Mouse (Mus musculus): ENCODE results near the gene Dcdc2a. TPM values are rescaled to one million over a fixed set of nuclear protein-coding genes. Genes with fewer than 3 reads are reported as not detected.
A peak's percentile ranks its signal among the peaks of the same experiment; 100 is the strongest.

Gene Dcdc2a
- 0.69 and 1.7 TPM in 2 replicates for polyA plus RNA-seq (2014; fragmentation: Nextera tagmentation; extraction: Ambion mirVana)

- Histone ChIP-seq H3K4me2 (ENCODE audit: low read depth, low read length) (peak within 1 kb of the TSS; percentile 93), H3K9me3 (ENCODE audit: control insufficient read depth, low read length) (peaks cover 11% of the 10 kb centered on the region), H3K4me3 (ENCODE audit: low read depth, low read length) (peak within 1 kb of the TSS; percentile 49), H3K4me1 (ENCODE audit: control insufficient read depth, insufficient read depth, low read length) (0 out of 2 replicates have a peak, but pooled peaks cover 7% of the 10 kb centered on the region), H3K9ac (ENCODE audit: low read depth, low read length) (peak within 1 kb of the TSS; percentile 56), H3K36me3 (ENCODE audit: control insufficient read depth, insufficient read depth, low read length) (no peaks in the 10 kb centered on the region), H3K27ac (replicated peaks; ENCODE audit: low read depth, low read length) (no peak within 1 kb of the TSS), H3K27me3 (replicated peaks; ENCODE audit: control insufficient read depth, insufficient read depth, low read length) (peaks cover 41% of the 10 kb centered on the region)
- peak; percentile 38 for DNase-seq (ENCODE audit: low spot score)
- ATAC-seq (ENCODE audit: low read depth) = peak; percentile 74
- WGBS = 7% methylated on average over 39 of the region's 63 CpGs
Measured at GRCm38 (mm10) chr13:25055873-25056667, at the start of gene Dcdc2a. TSS of gene Dcdc2a (plus strand) at chr13:25056004.

DNA sequence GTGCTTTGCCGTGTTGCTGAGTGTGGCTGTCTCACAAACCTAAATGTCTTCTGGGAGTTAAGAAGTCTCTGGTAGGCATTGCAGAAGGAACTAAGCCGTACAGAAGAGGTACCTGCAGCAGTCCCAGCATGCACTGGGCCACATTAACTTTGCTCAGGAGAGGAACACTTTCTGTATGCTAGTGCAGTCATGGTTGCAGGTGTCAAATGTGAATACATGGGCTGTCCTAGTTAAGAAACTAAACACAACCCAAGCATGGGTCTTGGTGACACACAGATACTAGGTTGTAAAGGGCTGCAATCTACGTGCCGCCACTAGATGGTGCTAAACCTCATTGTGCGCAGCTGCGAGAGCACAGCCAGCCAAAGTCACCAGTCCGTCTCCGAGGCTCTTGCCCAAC lies 48.7 kb upstream of the Dcdc2a start:
- Histone ChIP-seq H3K4me2 (ENCODE audit: low read depth, low read length) (no peak overlapping the region), H3K27ac (replicated peaks; ENCODE audit: low read depth, low read length) (no peak overlapping the region), H3K27me3 (replicated peaks; ENCODE audit: control insufficient read depth, insufficient read depth, low read length) (no peaks in the 10 kb centered on the region), H3K9ac (ENCODE audit: low read depth, low read length) (no peak overlapping the region), H3K4me3 (ENCODE audit: low read depth, low read length) (no peak overlapping the region), H3K4me1 (ENCODE audit: control insufficient read depth, insufficient read depth, low read length) (no peaks in the 10 kb centered on the region), H3K36me3 (ENCODE audit: control insufficient read depth, insufficient read depth, low read length) (peaks cover 22% of the 10 kb centered on the region), H3K9me3 (ENCODE audit: control insufficient read depth, low read length) (no peaks in the 10 kb centered on the region)
- 87% methylated on average over 6 of the region's 8 CpGs for WGBS
- no peak for DNase-seq (ENCODE audit: low spot score)
- no peak for ATAC-seq (ENCODE audit: low read depth)

GRCm38 (mm10) chr13:25018316-25018715 lies 37.5 kb upstream of the Dcdc2a start:
- no peak overlapping the region; the same call in 1 of the 2 replicates for H3K9ac ChIP-seq (ENCODE audit: low read depth, low read length)
- no peak overlapping the region for H3K4me2 ChIP-seq (ENCODE audit: low read depth, low read length)
- H3K27ac ChIP-seq (replicated peaks; ENCODE audit: low read depth, low read length) = no peak overlapping the region
- no peaks in the 10 kb centered on the region for H3K9me3 ChIP-seq (ENCODE audit: control insufficient read depth, low read length)
- DNase-seq (ENCODE audit: low spot score) = no peak
- H3K27me3 ChIP-seq (replicated peaks; ENCODE audit: control insufficient read depth, insufficient read depth, low read length) = no peaks in the 10 kb centered on the region
- peaks cover 13% of the 10 kb centered on the region for H3K36me3 ChIP-seq (ENCODE audit: control insufficient read depth, insufficient read depth, low read length)
- 90% methylated on average over 9 of the region's 9 CpGs for WGBS
- no peak overlapping the region for H3K4me3 ChIP-seq (ENCODE audit: low read depth, low read length)
- H3K4me1 ChIP-seq (ENCODE audit: control insufficient read depth, insufficient read depth, low read length) = 0 out of 2 replicates have a peak, but pooled peaks cover 13% of the 10 kb centered on the region
- ATAC-seq (ENCODE audit: low read depth) = no peak

DNA sequence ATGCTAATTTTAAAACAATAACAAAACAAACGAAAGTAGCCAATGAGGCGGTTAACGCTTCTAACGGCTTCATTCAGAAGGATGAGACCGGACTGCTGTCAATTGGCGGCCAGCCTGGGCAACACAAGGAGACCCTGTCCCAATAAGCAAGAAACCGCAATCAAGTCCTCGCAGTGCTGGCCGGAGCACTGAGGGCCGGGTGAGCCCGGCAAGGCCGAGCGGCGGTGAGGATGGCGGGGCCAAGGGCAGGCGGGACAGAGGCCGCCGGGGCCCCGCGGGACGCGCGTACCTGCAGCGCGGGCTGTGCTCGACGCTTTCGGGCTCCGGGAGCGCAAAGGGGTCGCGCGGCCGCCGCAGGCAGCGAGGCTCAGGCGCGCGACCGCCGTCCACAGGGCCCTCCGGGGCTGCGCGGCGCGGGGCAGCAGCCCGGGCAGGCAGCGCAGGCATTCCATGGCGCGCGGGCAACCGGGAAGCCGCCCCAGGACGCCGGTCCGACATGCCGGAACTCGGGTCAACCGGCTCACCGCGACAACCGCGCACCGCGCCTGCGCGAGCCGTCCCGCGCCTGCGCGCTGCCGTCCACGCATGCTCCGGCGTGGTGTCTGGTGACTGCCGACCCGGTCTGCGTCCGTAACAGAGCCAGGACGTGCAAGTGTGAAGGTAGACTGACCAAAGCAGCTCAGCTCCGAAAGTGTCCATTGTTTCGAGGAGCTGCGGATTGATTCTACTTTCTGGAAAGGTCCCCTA lies 35.8 kb upstream of the Dcdc2a start, which contains the start of gene Mrs2:
Mrs2 (minus strand) TSS at position 587 of the 747 bp plus-strand sequence.
- 1% methylated on average over 45 of the region's 84 CpGs for WGBS
- peak; percentile 95 for ATAC-seq (ENCODE audit: low read depth)
- peak; percentile 89 for DNase-seq (ENCODE audit: low spot score)

DNA sequence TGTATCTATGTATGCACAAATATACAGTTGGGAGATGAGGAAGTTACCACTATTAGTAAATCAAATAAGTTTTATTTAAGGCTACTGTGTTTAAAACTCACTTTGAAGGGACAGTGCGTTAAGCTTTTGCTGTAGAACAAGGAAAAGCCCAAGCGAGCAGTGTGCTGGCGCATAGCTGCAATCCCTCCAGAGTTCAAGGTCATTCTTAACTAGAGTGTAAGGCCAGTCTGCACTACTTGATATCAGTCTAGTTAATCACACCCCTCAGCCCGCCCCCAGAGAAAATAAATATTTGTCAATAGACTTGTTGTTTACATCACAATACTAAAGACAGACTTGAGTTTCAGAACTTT lies 35.3 kb upstream of the Dcdc2a start:
- H3K9ac ChIP-seq (ENCODE audit: low read depth, low read length) = peak overlapping the region; percentile 86
- no peak overlapping the region for H3K27ac ChIP-seq (replicated peaks; ENCODE audit: low read depth, low read length)
- H3K4me2 ChIP-seq (ENCODE audit: low read depth, low read length) = peak overlapping the region; percentile 65
- WGBS = 49% methylated on average over 4 of the region's 4 CpGs
- H3K4me3 ChIP-seq (ENCODE audit: low read depth, low read length) = peak overlapping the region; percentile 91
- no peak for DNase-seq (ENCODE audit: low spot score)
- peaks cover 13% of the 10 kb centered on the region for H3K36me3 ChIP-seq (ENCODE audit: control insufficient read depth, insufficient read depth, low read length)
- no peaks in the 10 kb centered on the region for H3K27me3 ChIP-seq (replicated peaks; ENCODE audit: control insufficient read depth, insufficient read depth, low read length)
- ATAC-seq (ENCODE audit: low read depth) = no peak
- H3K9me3 ChIP-seq (ENCODE audit: control insufficient read depth, low read length) = no peaks in the 10 kb centered on the region
- 0 out of 2 replicates have a peak, but pooled peaks cover 13% of the 10 kb centered on the region for H3K4me1 ChIP-seq (ENCODE audit: control insufficient read depth, insufficient read depth, low read length)

More for the DNA sequence above, 35.8 kb upstream of the Dcdc2a start, which contains the start of gene Mrs2:
- H3K4me1 ChIP-seq (ENCODE audit: control insufficient read depth, insufficient read depth, low read length) = 0 out of 2 replicates have a peak, but pooled peaks cover 13% of the 10 kb centered on the region
- H3K27me3 ChIP-seq (replicated peaks; ENCODE audit: control insufficient read depth, insufficient read depth, low read length) = no peaks in the 10 kb centered on the region
- no peaks in the 10 kb centered on the region for H3K9me3 ChIP-seq (ENCODE audit: control insufficient read depth, low read length)
- H3K4me2 ChIP-seq (ENCODE audit: low read depth, low read length) = peak within 1 kb of the TSS; percentile 65
- H3K27ac ChIP-seq (replicated peaks; ENCODE audit: low read depth, low read length) = peak within 1 kb of the TSS; percentile 56
- peaks cover 13% of the 10 kb centered on the region for H3K36me3 ChIP-seq (ENCODE audit: control insufficient read depth, insufficient read depth, low read length)
- peak within 1 kb of the TSS; percentile 91 for H3K4me3 ChIP-seq (ENCODE audit: low read depth, low read length)
- peak within 1 kb of the TSS; percentile 86 for H3K9ac ChIP-seq (ENCODE audit: low read depth, low read length)

DNA sequence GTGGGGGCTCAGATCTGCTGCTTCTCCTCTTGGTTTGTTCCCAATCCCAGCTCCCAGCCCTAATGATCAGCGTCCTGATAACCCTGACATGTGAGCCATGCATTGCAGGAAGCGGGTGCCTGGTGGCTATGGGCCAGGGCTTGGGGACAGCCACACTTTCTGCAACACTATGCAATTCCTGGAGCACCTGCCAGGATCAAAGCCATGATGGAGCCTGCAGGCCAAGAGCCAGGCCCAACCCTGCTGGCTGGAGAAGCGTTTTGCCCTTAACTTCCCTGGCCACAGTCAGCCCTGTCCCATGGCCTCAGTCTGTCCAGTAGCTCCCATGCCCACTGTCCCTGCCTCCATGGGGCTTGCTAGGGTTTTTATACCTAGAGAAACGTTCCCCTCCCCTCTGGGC lies 33.4 kb upstream of the Dcdc2a start:
- Histone ChIP-seq H3K9ac (ENCODE audit: low read depth, low read length) (no peak overlapping the region), H3K4me3 (ENCODE audit: low read depth, low read length) (no peak overlapping the region), H3K9me3 (ENCODE audit: control insufficient read depth, low read length) (no peaks in the 10 kb centered on the region), H3K36me3 (ENCODE audit: control insufficient read depth, insufficient read depth, low read length) (peaks cover 7% of the 10 kb centered on the region), H3K27ac (replicated peaks; ENCODE audit: low read depth, low read length) (no peak overlapping the region), H3K4me1 (ENCODE audit: control insufficient read depth, insufficient read depth, low read length) (0 out of 2 replicates have a peak, but pooled peaks cover 13% of the 10 kb centered on the region), H3K4me2 (ENCODE audit: low read depth, low read length) (no peak overlapping the region), H3K27me3 (replicated peaks; ENCODE audit: control insufficient read depth, insufficient read depth, low read length) (no peaks in the 10 kb centered on the region)
- ATAC-seq (ENCODE audit: low read depth) (no peak), DNase-seq (ENCODE audit: low spot score) (no peak)
- WGBS = 64% methylated on average over 4 of the region's 4 CpGs

- no peak for ATAC-seq (ENCODE audit: low read depth)
- H3K27ac ChIP-seq (replicated peaks; ENCODE audit: low read depth, low read length) = no peak overlapping the region
- no peak overlapping the region for H3K9ac ChIP-seq (ENCODE audit: low read depth, low read length)
- no peak overlapping the region for H3K4me3 ChIP-seq (ENCODE audit: low read depth, low read length)
- 0 out of 2 replicates have a peak, but pooled peaks cover 13% of the 10 kb centered on the region for H3K4me1 ChIP-seq (ENCODE audit: control insufficient read depth, insufficient read depth, low read length)
- no peaks in the 10 kb centered on the region for H3K36me3 ChIP-seq (ENCODE audit: control insufficient read depth, insufficient read depth, low read length)
- no peaks in the 10 kb centered on the region for H3K9me3 ChIP-seq (ENCODE audit: control insufficient read depth, low read length)
- H3K27me3 ChIP-seq (replicated peaks; ENCODE audit: control insufficient read depth, insufficient read depth, low read length) = no peaks in the 10 kb centered on the region
- 76% methylated on average over 3 of the region's 3 CpGs for WGBS
- no peak overlapping the region for H3K4me2 ChIP-seq (ENCODE audit: low read depth, low read length)
- no peak for DNase-seq (ENCODE audit: low spot score)
Measured at GRCm38 (mm10) chr13:25023129-25023528, 32.7 kb upstream of the Dcdc2a start.

DNA sequence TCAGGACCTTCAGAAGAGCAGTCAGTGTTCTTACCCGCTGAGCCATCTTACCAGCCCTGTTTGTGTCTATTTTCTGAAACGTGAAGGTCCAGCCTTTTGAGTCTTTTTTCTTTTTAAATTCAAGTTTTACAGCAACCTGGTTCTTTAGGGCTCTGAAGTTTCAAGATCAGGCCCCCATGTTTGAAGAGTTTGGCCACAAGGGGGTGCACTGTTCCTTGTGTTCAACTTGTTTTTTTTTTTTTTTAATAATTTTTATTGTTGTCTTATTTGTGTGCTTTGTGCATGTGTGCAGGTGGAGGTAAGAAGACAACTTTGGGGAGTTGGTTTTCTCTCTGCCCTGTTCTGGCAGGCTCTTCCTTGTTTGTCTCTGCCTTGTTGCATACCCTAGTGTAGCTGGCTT lies 31.1 kb upstream of the Dcdc2a start:
- no peaks in the 10 kb centered on the region for H3K36me3 ChIP-seq (ENCODE audit: control insufficient read depth, insufficient read depth, low read length)
- H3K27me3 ChIP-seq (replicated peaks; ENCODE audit: control insufficient read depth, insufficient read depth, low read length) = no peaks in the 10 kb centered on the region
- H3K9me3 ChIP-seq (ENCODE audit: control insufficient read depth, low read length) = no peaks in the 10 kb centered on the region
- no peak for ATAC-seq (ENCODE audit: low read depth)
- no peak overlapping the region for H3K9ac ChIP-seq (ENCODE audit: low read depth, low read length)
- H3K4me2 ChIP-seq (ENCODE audit: low read depth, low read length) = no peak overlapping the region
- no peak overlapping the region for H3K4me3 ChIP-seq (ENCODE audit: low read depth, low read length)
- H3K27ac ChIP-seq (replicated peaks; ENCODE audit: low read depth, low read length) = no peak overlapping the region
- WGBS = 23% methylated on average over 2 of the region's 2 CpGs
- DNase-seq (ENCODE audit: low spot score) = peak; percentile 59
- H3K4me1 ChIP-seq (ENCODE audit: control insufficient read depth, insufficient read depth, low read length) = 0 out of 2 replicates have a peak, but pooled peaks cover 4% of the 10 kb centered on the region
